In the genomic region with DNA sequence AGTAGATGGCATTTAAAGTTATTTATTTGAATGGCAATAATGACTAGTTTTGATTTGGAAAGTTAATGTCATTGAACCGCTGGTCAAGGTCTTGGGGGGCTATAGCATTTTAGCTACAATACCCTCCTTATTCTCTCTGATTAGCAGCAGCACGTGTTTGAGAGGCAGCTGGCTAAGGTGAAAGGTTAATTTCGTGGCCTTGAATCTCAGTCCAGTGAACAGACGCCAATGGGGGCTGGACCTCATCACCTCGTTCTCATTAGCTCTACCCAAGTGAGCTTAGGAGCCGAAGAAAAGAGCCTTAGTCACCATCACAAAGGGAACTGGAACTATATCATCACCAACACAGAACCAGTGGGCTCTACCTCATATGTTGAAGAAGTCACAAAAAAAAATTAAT, we compare ENCODE assay signal across 15 mouse cellular contexts.
"Had no signal": no experiment of that assay in that cellular context is flagged by ENCODE, and none has a peak within 500 bp of the region (broad histone marks: within the 10 kb centered on the region; RNA-seq: fewer than 3 reads in every experiment).

No protein-coding gene starts in this region.

- H3K27ac ChIP-seq: kidney, postnatal 0 days; limb, embryonic 12.5 days; limb, embryonic 15.5 days; liver, embryonic 14.5 days; macrophage; midbrain, embryonic 13.5 days; stomach, embryonic 15.5 days had no signal

- H3K36me3 ChIP-seq: limb, embryonic 12.5 days; stomach, embryonic 15.5 days had no signal

- H3K9me3 ChIP-seq: limb, embryonic 12.5 days; limb, embryonic 15.5 days; midbrain, embryonic 13.5 days; stomach, embryonic 15.5 days had no signal

- H3K4me3 ChIP-seq: limb, embryonic 12.5 days; limb, embryonic 15.5 days; midbrain, embryonic 13.5 days; stomach, embryonic 15.5 days had no signal

- ATAC-seq: liver, postnatal 0 days; lung, postnatal 0 days; midbrain, embryonic 13.5 days had no signal

- DNase-seq: left cerebral cortex, postnatal 4 days; liver, postnatal 0 days; lung, embryonic 14.5 days; right cerebral cortex, postnatal 25 days; spleen, adult 18-20 months; thymus, postnatal 25 days had no signal

- H3K4me2 ChIP-seq: limb, embryonic 12.5 days; limb, embryonic 15.5 days; liver, embryonic 11.5 days; lung, embryonic 14.5 days; midbrain, embryonic 13.5 days; stomach, embryonic 15.5 days had no signal

- H3K9ac ChIP-seq: limb, embryonic 12.5 days; limb, embryonic 15.5 days; liver, embryonic 14.5 days; liver, postnatal 0 days; lung, embryonic 14.5 days; midbrain, embryonic 13.5 days; stomach, embryonic 15.5 days had no signal

- H3K27me3 ChIP-seq: limb, embryonic 15.5 days; midbrain, embryonic 13.5 days; stomach, embryonic 15.5 days had no signal
